In genomic region chr10:62987341-62987740, GRCm38 (mm10) we compare ENCODE assay signal across 8 mouse cellular contexts. TPM values are rescaled to one million over a fixed set of nuclear protein-coding genes. Genes with fewer than 3 reads are reported as not detected.
DNase-seq lines count a peak whose midpoint lies in the region; ATAC-seq and TF ChIP-seq lines count a peak whose summit lies in the region.

No protein-coding gene starts in this region.

- no peaks in the 10 kb centered on the region for H3K9me3 ChIP-seq in midbrain, embryonic 14.5 days (ENCODE audit: control insufficient read depth, low read length)
- H3K9me3 ChIP-seq in midbrain, embryonic 15.5 days, result no peaks in the 10 kb centered on the region
- H3K9me3 ChIP-seq in midbrain, postnatal 0 days (ENCODE audit: low read length), result no peaks in the 10 kb centered on the region

- H3K36me3 ChIP-seq in midbrain, embryonic 14.5 days (ENCODE audit: control insufficient read depth, insufficient read depth, low read length), result peaks cover 88% of the 10 kb centered on the region
- peaks cover 33% of the 10 kb centered on the region for H3K36me3 ChIP-seq in midbrain, embryonic 15.5 days (replicated peaks)
- peaks cover 45% of the 10 kb centered on the region for H3K36me3 ChIP-seq in midbrain, postnatal 0 days (ENCODE audit: insufficient read depth, low read length)

- 24% methylated on average over 3 of the region's 3 CpGs for WGBS in midbrain, embryonic 14.5 days
- WGBS in midbrain, embryonic 15.5 days, result 20% methylated on average over 3 of the region's 3 CpGs
- 16% methylated on average over 3 of the region's 3 CpGs for WGBS in midbrain, postnatal 0 days

- intact Hi-C loops in gastrocnemius, adult 2 months (cut with DNase I), result no loop called here
- intact Hi-C loops in gastrocnemius, postnatal 36 days (cut with DNase I), result no loop called here

- peak; percentile 60 for TF ChIP-seq CTCF in gastrocnemius, adult 2 months (IDR thresholded peaks at IDR 0.05)
- peak; percentile 75 for TF ChIP-seq CTCF in midbrain, postnatal 0 days (IDR thresholded peaks at IDR 0.05)

- no peak overlapping the region for H3K4me3 ChIP-seq in gastrocnemius, adult 2 months
- H3K4me3 ChIP-seq in midbrain, embryonic 14.5 days (replicated peaks; ENCODE audit: low read depth, low read length), result no peak overlapping the region
- no peak overlapping the region for H3K4me3 ChIP-seq in midbrain, embryonic 15.5 days
- no peak overlapping the region for H3K4me3 ChIP-seq in midbrain, postnatal 0 days (ENCODE audit: low read depth, low read length)

- no peak for DNase-seq in gastrocnemius, adult 2 months
- no peak for DNase-seq in gastrocnemius, postnatal 36 days
- DNase-seq in midbrain, embryonic 14.5 days, result peak; percentile 62
- peak; percentile 59 for DNase-seq in c-Kit-positive CD71-positive TER-119-positive erythroid progenitor cells, embryonic 14.5 days (ENCODE audit: low spot score)
- peak; percentile 50 for DNase-seq in midbrain, postnatal 0 days (ENCODE audit: low spot score)
- no peak for DNase-seq in left cerebral cortex, adult 8-10 months (ENCODE audit: low spot score in 2 of 2)
- no peak for DNase-seq in adrenal gland, postnatal 25 days

- H3K27me3 ChIP-seq in midbrain, embryonic 14.5 days (ENCODE audit: control insufficient read depth, insufficient read depth, low read length), result no peaks in the 10 kb centered on the region
- H3K27me3 ChIP-seq in midbrain, embryonic 15.5 days (replicated peaks), result no peaks in the 10 kb centered on the region
- H3K27me3 ChIP-seq in midbrain, postnatal 0 days (ENCODE audit: insufficient read depth, low read length), result no peaks in the 10 kb centered on the region

- ATAC-seq in midbrain, embryonic 14.5 days (ENCODE audit: low FRiP score, low TSS enrichment), result no peak
- ATAC-seq in midbrain, embryonic 15.5 days (replicated peaks), result no peak
- 0 out of 2 replicates have a peak, but pooled peaks have one; percentile 25 for ATAC-seq in midbrain, postnatal 0 days (ENCODE audit: low FRiP score)

- H3K9ac ChIP-seq in midbrain, embryonic 14.5 days (replicated peaks; ENCODE audit: low read length), result no peak overlapping the region
- H3K9ac ChIP-seq in midbrain, embryonic 15.5 days, result no peak overlapping the region
- H3K9ac ChIP-seq in midbrain, postnatal 0 days (replicated peaks; ENCODE audit: low read length, poor library complexity, severe bottlenecking), result no peak overlapping the region

- H3K4me1 ChIP-seq in midbrain, embryonic 14.5 days (ENCODE audit: control insufficient read depth, insufficient read depth, low read length), result no peaks in the 10 kb centered on the region
- no peaks in the 10 kb centered on the region for H3K4me1 ChIP-seq in midbrain, embryonic 15.5 days
- H3K4me1 ChIP-seq in midbrain, postnatal 0 days (ENCODE audit: insufficient read depth, low read length), result no peaks in the 10 kb centered on the region

- H3K27ac ChIP-seq in gastrocnemius, adult 2 months, result no peak overlapping the region
- H3K27ac ChIP-seq in midbrain, embryonic 14.5 days (replicated peaks; ENCODE audit: low read depth, low read length), result no peak overlapping the region
- no peak overlapping the region for H3K27ac ChIP-seq in midbrain, embryonic 15.5 days
- no peak overlapping the region for H3K27ac ChIP-seq in midbrain, postnatal 0 days (ENCODE audit: low read depth, low read length)

- no peak overlapping the region for H3K4me2 ChIP-seq in midbrain, embryonic 14.5 days (ENCODE audit: low read length)
- no peak overlapping the region for H3K4me2 ChIP-seq in midbrain, embryonic 15.5 days
- H3K4me2 ChIP-seq in midbrain, postnatal 0 days (ENCODE audit: low read depth, low read length, poor library complexity, severe bottlenecking), result no peak overlapping the region

RNA-seq across cellular contexts. Expression of gene Rufy2, which starts 7.3 kb away (rescaled TPM):
- 1 to 10 TPM; 3.8 to 4.7 TPM for total RNA-seq in gastrocnemius, adult 2 months (2021)
- total RNA-seq in gastrocnemius, postnatal 36 days (2021), result 1 to 10 TPM; 4.3 to 7.5 TPM
- polyA plus RNA-seq in midbrain, embryonic 14.5 days (2014; fragmentation: Nextera tagmentation; extraction: Ambion mirVana), result 59.9 and 60.3 TPM in 2 replicates
- 61.2 and 65.5 TPM in 2 replicates for polyA plus RNA-seq in midbrain, embryonic 15.5 days (2015; fragmentation: Nextera tagmentation; extraction: Ambion mirVana)
- total RNA-seq in midbrain, postnatal 0 days (2014; rRNA removed), result 34.5 and 47.7 TPM in 2 replicates
- polyA plus RNA-seq in midbrain, postnatal 0 days (2015; fragmentation: Nextera tagmentation; extraction: Ambion mirVana), result 60.9 and 65.5 TPM in 2 replicates
- 100 to 1,000 TPM in 1 of 4 experiments, 10 to 100 TPM in 3; 87.2 to 102 (median 93.0) TPM for total RNA-seq in left cerebral cortex, adult 8-10 months (2022)
- 12.1 and 17.4 TPM in 2 replicates for total RNA-seq in adrenal gland, postnatal 25 days (2021)

RNA-seq across cellular contexts. Expression of gene Hnrnph3, which starts 36.7 kb away (rescaled TPM):
- total RNA-seq in gastrocnemius, adult 2 months (2021), result 10 to 100 TPM; 21.6 to 25.4 TPM
- total RNA-seq in gastrocnemius, postnatal 36 days (2021), result 10 to 100 TPM; 14.2 to 15.3 TPM
- polyA plus RNA-seq in midbrain, embryonic 14.5 days (2014; fragmentation: Nextera tagmentation; extraction: Ambion mirVana), result 101 TPM in 2 replicates
- 167 and 175 TPM in 2 replicates for polyA plus RNA-seq in midbrain, embryonic 15.5 days (2015; fragmentation: Nextera tagmentation; extraction: Ambion mirVana)
- 11.0 and 22.5 TPM in 2 replicates for total RNA-seq in midbrain, postnatal 0 days (2014; rRNA removed)
- 70.3 and 78.7 TPM in 2 replicates for polyA plus RNA-seq in midbrain, postnatal 0 days (2015; fragmentation: Nextera tagmentation; extraction: Ambion mirVana)
- total RNA-seq in left cerebral cortex, adult 8-10 months (2022), result 10 to 100 TPM; 45.0 to 55.4 (median 47.2) TPM
- 55.2 and 55.8 TPM in 2 replicates for total RNA-seq in adrenal gland, postnatal 25 days (2021)

RNA-seq across cellular contexts. Expression of gene Pbld2, which starts 36.8 kb away (rescaled TPM):
- 1 to 10 TPM; 2.8 to 5.4 TPM for total RNA-seq in gastrocnemius, adult 2 months (2021)
- 1 to 10 TPM; 2.7 to 3.2 TPM for total RNA-seq in gastrocnemius, postnatal 36 days (2021)
- 0.79 and 0.89 TPM in 2 replicates for polyA plus RNA-seq in midbrain, embryonic 14.5 days (2014; fragmentation: Nextera tagmentation; extraction: Ambion mirVana)
- polyA plus RNA-seq in midbrain, embryonic 15.5 days (2015; fragmentation: Nextera tagmentation; extraction: Ambion mirVana), result 1.1 and 1.3 TPM in 2 replicates
- 0.80 TPM in 1 of 2 replicates, not detected in the other for total RNA-seq in midbrain, postnatal 0 days (2014; rRNA removed)
- 0.55 and 1.2 TPM in 2 replicates for polyA plus RNA-seq in midbrain, postnatal 0 days (2015; fragmentation: Nextera tagmentation; extraction: Ambion mirVana)
- total RNA-seq in left cerebral cortex, adult 8-10 months (2022), result 1 to 10 TPM; 1.7 to 3.4 (median 2.6) TPM
- total RNA-seq in adrenal gland, postnatal 25 days (2021), result 3.4 and 4.3 TPM in 2 replicates

RNA-seq across cellular contexts. Expression of gene Dna2, which starts 40.5 kb away (rescaled TPM):
- total RNA-seq in gastrocnemius, adult 2 months (2021), result under 1 TPM; 0.15 to 0.25 TPM
- total RNA-seq in gastrocnemius, postnatal 36 days (2021), result under 1 TPM; 0.39 to 0.43 TPM
- polyA plus RNA-seq in midbrain, embryonic 14.5 days (2014; fragmentation: Nextera tagmentation; extraction: Ambion mirVana), result 3.2 and 5.8 TPM in 2 replicates
- polyA plus RNA-seq in midbrain, embryonic 15.5 days (2015; fragmentation: Nextera tagmentation; extraction: Ambion mirVana), result 4.4 and 4.8 TPM in 2 replicates
- 2.0 and 3.5 TPM in 2 replicates for total RNA-seq in midbrain, postnatal 0 days (2014; rRNA removed)
- 2.6 and 2.7 TPM in 2 replicates for polyA plus RNA-seq in midbrain, postnatal 0 days (2015; fragmentation: Nextera tagmentation; extraction: Ambion mirVana)
- total RNA-seq in left cerebral cortex, adult 8-10 months (2022), result 1 to 10 TPM; 1.1 to 2.3 (median 2.0) TPM
- total RNA-seq in adrenal gland, postnatal 25 days (2021), result 2.1 and 2.2 TPM in 2 replicates

Comparison
In these comparisons a context has a peak if more than half of its experiments do, and no peak if none do; other contexts are left out.
1. DNase-seq: peak in midbrain, embryonic 14.5 days (single experiment), c-Kit-positive CD71-positive TER-119-positive erythroid progenitor cells, embryonic 14.5 days (single experiment) and midbrain, postnatal 0 days (single experiment); none in gastrocnemius, adult 2 months (single experiment), gastrocnemius, postnatal 36 days (0 of 2), left cerebral cortex, adult 8-10 months (0 of 2) and adrenal gland, postnatal 25 days (single experiment).